Comparison of ENCODE assay signal across 8 mouse cellular contexts in genomic region chr15:32730839-32731238, GRCm38 (mm10).
DNase-seq lines count a peak whose midpoint lies in the region; ATAC-seq lines count a peak whose summit lies in the region.
"Had no signal": no experiment of that assay in that cellular context is flagged by ENCODE, and none has a peak within 500 bp of the region (broad histone marks: within the 10 kb centered on the region; RNA-seq: fewer than 3 reads in every experiment).

No protein-coding gene starts in this region.

- WGBS in neural tube, embryonic 12.5 days = 42% methylated on average over 3 of the region's 3 CpGs

- H3K9me3 ChIP-seq in neural tube, embryonic 12.5 days = no peaks in the 10 kb centered on the region
- H3K9me3 ChIP-seq: embryonic facial prominence, embryonic 15.5 days had no signal

- H3K27me3 ChIP-seq in neural tube, embryonic 12.5 days (replicated peaks) = no peaks in the 10 kb centered on the region
- H3K27me3 ChIP-seq: embryonic facial prominence, embryonic 15.5 days had no signal

- no peak overlapping the region for H3K4me2 ChIP-seq in neural tube, embryonic 12.5 days (replicated peaks)
- H3K4me2 ChIP-seq: embryonic facial prominence, embryonic 15.5 days had no signal

- H3K4me1 ChIP-seq in neural tube, embryonic 12.5 days = no peaks in the 10 kb centered on the region
- H3K4me1 ChIP-seq: embryonic facial prominence, embryonic 15.5 days had no signal

- no peak overlapping the region for H3K4me3 ChIP-seq in neural tube, embryonic 12.5 days
- H3K4me3 ChIP-seq: embryonic facial prominence, embryonic 15.5 days had no signal

- ATAC-seq in neural tube, embryonic 12.5 days (ENCODE audit: low FRiP score, low read depth) = 0 out of 2 replicates have a peak, but pooled peaks have one; percentile 56

- DNase-seq in urinary bladder, postnatal 25 days (ENCODE audit: low spot score) = peak; percentile 5
- DNase-seq in urinary bladder, postnatal 4 days (ENCODE audit: low spot score in 2 of 2) = no peak
- peak; percentile 22 for DNase-seq in cerebellum, adult 8-10 months
- peak; percentile 26 to 74 for DNase-seq in frontal cortex, adult 2 months (ENCODE audit: extremely low spot score in 1 of 2, low spot score in 1 of 2)
- DNase-seq in layer of hippocampus, adult 9-11 months = peak; percentile 41
- no peak for DNase-seq in thymus, adult 18-20 months

- no peak overlapping the region for H3K27ac ChIP-seq in neural tube, embryonic 12.5 days
- H3K27ac ChIP-seq: embryonic facial prominence, embryonic 15.5 days had no signal

- no peaks in the 10 kb centered on the region for H3K36me3 ChIP-seq in neural tube, embryonic 12.5 days
- H3K36me3 ChIP-seq: embryonic facial prominence, embryonic 15.5 days had no signal

- H3K9ac ChIP-seq in neural tube, embryonic 12.5 days = no peak overlapping the region
- H3K9ac ChIP-seq: embryonic facial prominence, embryonic 15.5 days had no signal

Comparison
In these comparisons a context has a peak if more than half of its experiments do, and no peak if none do; other contexts are left out.
1. DNase-seq: peak in urinary bladder, postnatal 25 days (single experiment), cerebellum, adult 8-10 months (single experiment), frontal cortex, adult 2 months (2 of 2) and layer of hippocampus, adult 9-11 months (single experiment); none in urinary bladder, postnatal 4 days (0 of 2) and thymus, adult 18-20 months (0 of 2).